25 mouse cellular contexts compared by ENCODE assay signal in the genomic region with DNA sequence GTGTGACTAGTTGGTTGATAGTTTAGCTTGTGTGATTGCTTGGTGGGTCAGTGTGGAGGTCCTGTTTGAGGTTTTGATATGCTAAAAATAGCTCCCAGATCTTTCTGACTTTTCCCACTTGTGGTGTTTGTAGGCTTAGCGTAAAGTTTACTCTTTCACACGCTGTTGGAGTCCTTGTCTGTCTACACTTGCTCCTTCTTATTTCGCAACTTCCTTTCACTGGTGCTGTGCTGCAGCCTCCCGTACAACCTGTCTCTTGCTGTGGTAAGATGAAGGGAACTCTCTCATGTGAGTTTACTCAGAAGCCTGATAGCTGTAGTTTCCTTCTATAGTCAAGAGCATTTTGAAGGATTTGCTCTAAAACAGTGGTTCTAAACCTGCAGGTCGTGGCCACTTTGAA.
DNase-seq lines count a peak whose midpoint lies in the region; ATAC-seq and TF ChIP-seq lines count a peak whose summit lies in the region.
"Had no signal": no experiment of that assay in that cellular context is flagged by ENCODE, and none has a peak within 500 bp of the region (broad histone marks: within the 10 kb centered on the region; RNA-seq: fewer than 3 reads in every experiment).

No protein-coding gene starts in this region.

- no peak overlapping the region for H3K9ac ChIP-seq in heart, postnatal 0 days (replicated peaks; ENCODE audit: low read depth, low read length)
- no peak overlapping the region for H3K9ac ChIP-seq in lung, postnatal 0 days (replicated peaks; ENCODE audit: low read depth)
- no peak overlapping the region for H3K9ac ChIP-seq in forebrain, embryonic 14.5 days (ENCODE audit: low read length)
- H3K9ac ChIP-seq: forebrain, embryonic 13.5 days; hindbrain, embryonic 12.5 days; limb, embryonic 15.5 days; neural tube, embryonic 13.5 days had no signal

- no peak for ATAC-seq in heart, postnatal 0 days (ENCODE audit: insufficient read depth, low read depth)
- ATAC-seq in lung, postnatal 0 days = peak; percentile 67
- ATAC-seq in forebrain, embryonic 14.5 days = no peak
- ATAC-seq: CD4-positive, CD25-positive, alpha-beta regulatory T cell, adult 4 months; forebrain, embryonic 13.5 days had no signal

- H3K36me3 ChIP-seq in heart, embryonic 10.5 days = no peaks in the 10 kb centered on the region
- no peaks in the 10 kb centered on the region for H3K36me3 ChIP-seq in heart, postnatal 0 days (replicated peaks; ENCODE audit: control insufficient read depth, insufficient read depth, low read length)
- H3K36me3 ChIP-seq in lung, postnatal 0 days (ENCODE audit: insufficient read depth, low read length) = no peaks in the 10 kb centered on the region
- H3K36me3 ChIP-seq in forebrain, embryonic 14.5 days (ENCODE audit: control insufficient read depth, insufficient read depth, low read length) = no peaks in the 10 kb centered on the region
- H3K36me3 ChIP-seq: hindbrain, embryonic 12.5 days; limb, embryonic 15.5 days; neural tube, embryonic 13.5 days had no signal

- H3K4me1 ChIP-seq in heart, embryonic 10.5 days = peaks cover 47% of the 10 kb centered on the region
- H3K4me1 ChIP-seq in heart, postnatal 0 days (ENCODE audit: control insufficient read depth, insufficient read depth) = peaks cover 52% of the 10 kb centered on the region
- H3K4me1 ChIP-seq in lung, postnatal 0 days (ENCODE audit: insufficient read depth, low read depth, low read length) = peaks cover 23% of the 10 kb centered on the region; the same call in 1 of the 2 replicates
- H3K4me1 ChIP-seq in forebrain, embryonic 14.5 days (ENCODE audit: control insufficient read depth, insufficient read depth, low read length) = peaks cover 58% of the 10 kb centered on the region

- TF ChIP-seq CTCF in heart, postnatal 0 days (IDR thresholded peaks at IDR 0.05; ENCODE audit: low read depth) = no peak
- no peak for TF ChIP-seq CTCF in lung, postnatal 0 days (IDR thresholded peaks at IDR 0.05)

- intact Hi-C loops in heart, postnatal 14 days (cut with DNase I) = no loop called here

- no peak overlapping the region for H3K4me2 ChIP-seq in heart, postnatal 0 days (ENCODE audit: low read depth, low read length)
- H3K4me2 ChIP-seq in lung, postnatal 0 days (replicated peaks; ENCODE audit: low read depth, low read length) = no peak overlapping the region
- H3K4me2 ChIP-seq in forebrain, embryonic 14.5 days (ENCODE audit: low read length) = no peak overlapping the region
- H3K4me2 ChIP-seq: forebrain, embryonic 13.5 days; hindbrain, embryonic 12.5 days; limb, embryonic 15.5 days; neural tube, embryonic 13.5 days had no signal

- DNase-seq in heart, embryonic 10.5 days (ENCODE audit: low spot score) = peak; percentile 58
- DNase-seq in heart, adult 8-10 months (ENCODE audit: low spot score) = no peak
- no peak for DNase-seq in heart, postnatal 0 days (ENCODE audit: low spot score)
- no peak for DNase-seq in heart, postnatal 14 days
- DNase-seq in lung, postnatal 0 days (ENCODE audit: low spot score) = peak; percentile 42
- DNase-seq in lung, postnatal 4 days = no peak
- peak; percentile 37 for DNase-seq in yolk sac, embryonic 10.5 days (ENCODE audit: low spot score)
- no peak for DNase-seq in forebrain, embryonic 14.5 days (ENCODE audit: low spot score)
- DNase-seq: adrenal gland, postnatal 14 days; cerebellum, adult 2 months; cerebellum, postnatal 25 days; gastrocnemius, adult 2 months; kidney, adult 2 months; kidney, postnatal 10 days; left cerebral cortex, postnatal 4 days; midbrain, embryonic 14.5 days; retina, postnatal 1 day; right cerebral cortex, postnatal 25 days; spleen, adult 18-20 months; thymus, postnatal 14 days had no signal

- H3K4me3 ChIP-seq in heart, embryonic 10.5 days = no peak overlapping the region
- H3K4me3 ChIP-seq in heart, postnatal 0 days (ENCODE audit: low read depth, low read length) = no peak overlapping the region
- H3K4me3 ChIP-seq in lung, postnatal 0 days (ENCODE audit: low read depth, low read length) = no peak overlapping the region
- H3K4me3 ChIP-seq in forebrain, embryonic 14.5 days (ENCODE audit: low read depth, low read length) = no peak overlapping the region
- H3K4me3 ChIP-seq: forebrain, embryonic 13.5 days; gastrocnemius, adult 2 months; hindbrain, embryonic 12.5 days; limb, embryonic 15.5 days; neural tube, embryonic 13.5 days had no signal

- H3K27ac ChIP-seq in heart, embryonic 10.5 days = no peak overlapping the region; the same call in 1 of the 2 replicates
- peak overlapping the region; percentile 59 for H3K27ac ChIP-seq in heart, postnatal 0 days (ENCODE audit: low read depth)
- H3K27ac ChIP-seq in lung, postnatal 0 days (ENCODE audit: low read length) = no peak overlapping the region; the same call in 1 of the 2 replicates
- no peak overlapping the region for H3K27ac ChIP-seq in forebrain, embryonic 14.5 days (ENCODE audit: low read depth, low read length)
- H3K27ac ChIP-seq: forebrain, embryonic 13.5 days; gastrocnemius, adult 2 months; hindbrain, embryonic 12.5 days; limb, embryonic 15.5 days had no signal

- TF ChIP-seq EP300 in heart, postnatal 0 days (IDR thresholded peaks at IDR 0.05; ENCODE audit: low read depth) = no peak
- no peak for TF ChIP-seq EP300 in lung, postnatal 0 days (IDR thresholded peaks at IDR 0.05)

- H3K9me3 ChIP-seq in heart, embryonic 10.5 days = no peaks in the 10 kb centered on the region
- no peaks in the 10 kb centered on the region for H3K9me3 ChIP-seq in heart, postnatal 0 days (replicated peaks; ENCODE audit: control insufficient read depth, low read length)
- no peaks in the 10 kb centered on the region for H3K9me3 ChIP-seq in lung, postnatal 0 days (ENCODE audit: low read length)
- no peaks in the 10 kb centered on the region for H3K9me3 ChIP-seq in forebrain, embryonic 14.5 days (replicated peaks; ENCODE audit: control insufficient read depth, low read length)
- H3K9me3 ChIP-seq: forebrain, embryonic 13.5 days; hindbrain, embryonic 12.5 days; limb, embryonic 15.5 days; neural tube, embryonic 13.5 days had no signal

- 56% methylated on average over 5 of the region's 5 CpGs for WGBS in heart, embryonic 10.5 days
- 40% methylated on average over 5 of the region's 5 CpGs for WGBS in heart, postnatal 0 days
- whole genome bisulfite sequencing in lung, postnatal 0 days = 36% methylated on average over 5 of the region's 5 CpGs
- WGBS in forebrain, embryonic 14.5 days = 76% methylated on average over 5 of the region's 5 CpGs

- no peaks in the 10 kb centered on the region for H3K27me3 ChIP-seq in heart, embryonic 10.5 days (ENCODE audit: insufficient read depth, poor library complexity, severe bottlenecking)
- H3K27me3 ChIP-seq in heart, postnatal 0 days (ENCODE audit: control insufficient read depth, insufficient read depth, low read length) = no peaks in the 10 kb centered on the region
- H3K27me3 ChIP-seq in lung, postnatal 0 days (replicated peaks; ENCODE audit: insufficient read depth, low read length) = no peaks in the 10 kb centered on the region
- H3K27me3 ChIP-seq in forebrain, embryonic 14.5 days (replicated peaks; ENCODE audit: control insufficient read depth, insufficient read depth, low read length) = no peaks in the 10 kb centered on the region
- H3K27me3 ChIP-seq: forebrain, embryonic 13.5 days; hindbrain, embryonic 12.5 days; limb, embryonic 15.5 days; neural tube, embryonic 13.5 days had no signal

Comparison
In these comparisons a context has a peak if more than half of its experiments do, and no peak if none do; other contexts are left out.
1. DNase-seq: peak in heart, embryonic 10.5 days (single experiment), lung, postnatal 0 days (single experiment) and yolk sac, embryonic 10.5 days (single experiment); none in heart, adult 8-10 months (single experiment), heart, postnatal 0 days (single experiment), heart, postnatal 14 days (0 of 2), lung, postnatal 4 days (0 of 2) and forebrain, embryonic 14.5 days (single experiment).